Mouse (Mus musculus) ES-Bruce4 (cell line): ENCODE measurements around the gene Cct5. TPM values are rescaled to one million over a fixed set of nuclear protein-coding genes. Genes with fewer than 3 reads are reported as not detected.

Experiments
- H3K27ac ChIP-seq: 2 replicates; pipeline ENCODE4 v1.5.1; 2012; ENCODE audit warnings: low read length, inconsistent platforms; ENCODE audit not compliant: insufficient read depth
- H3K27me3 ChIP-seq: 2 replicates; pipeline ENCODE4 v1.6.1; 2012; ENCODE audit warnings: mild to moderate bottlenecking, low read length, inconsistent platforms; ENCODE audit not compliant: control insufficient read depth, poor library complexity, insufficient read depth, severe bottlenecking
- H3K36me3 ChIP-seq: 2 replicates; pipeline ENCODE4 v1.6.1; 2012; ENCODE audit warnings: inconsistent platforms, mild to moderate bottlenecking, low read length, moderate library complexity; ENCODE audit not compliant: control insufficient read depth, poor library complexity, insufficient read depth, severe bottlenecking
- H3K4me1 ChIP-seq: one replicate; pipeline ENCODE4 v1.8.1; 2011; ENCODE audit warnings: low read length; ENCODE audit not compliant: control insufficient read depth, insufficient read depth
- H3K4me3 ChIP-seq: 2 replicates; pipeline ENCODE4 v1.5.1; 2011; ENCODE audit warnings: low read depth, mild to moderate bottlenecking, low read length
- H3K9ac ChIP-seq: 2 replicates; pipeline ENCODE4 v1.6.1; 2012; ENCODE audit warnings: low read depth, mild to moderate bottlenecking, inconsistent platforms; ENCODE audit not compliant: poor library complexity, severe bottlenecking
- H3K9me3 ChIP-seq: replicated peaks from 2 replicates; pipeline ENCODE4 v1.6.1; 2012; ENCODE audit warnings: mild to moderate bottlenecking, low read length, inconsistent platforms; ENCODE audit not compliant: control insufficient read depth, poor library complexity, insufficient read depth, severe bottlenecking
- CTCF ChIP-seq: IDR thresholded peaks from one replicate; pipeline ENCODE4 v1.8.1; 2011; ENCODE audit warnings: low read depth, low read length
- EP300 ChIP-seq: IDR thresholded peaks from 2 replicates; pipeline ENCODE4 v1.6.1; 2011; ENCODE audit warnings: low read depth, low read length; ENCODE audit not compliant: insufficient read depth
- POLR2A ChIP-seq: IDR thresholded peaks from one replicate; pipeline ENCODE4 v1.8.1; 2011; ENCODE audit warnings: low read length; ENCODE audit not compliant: insufficient read depth
- polyA plus RNA-seq: library from polyadenylated mRNA; stranded (reverse); fragments of >200 nt; gene quantifications from 2 replicates; pipeline ENCODE4 v1.2.4, GENCODE M21; 2011; ENCODE audit warnings: low read depth; ENCODE audit not compliant: missing spikeins, insufficient read depth, insufficient read length

Cct5 gene
- polyA plus RNA-seq, 1 experiment = 659 TPM

- no peaks in the 10 kb centered on the region for H3K9me3 ChIP-seq
- H3K4me1 ChIP-seq = peaks cover 2% of the 10 kb centered on the region
- TF ChIP-seq CTCF (no peak), POLR2A (no peak), EP300 (0 out of 2 replicates have a peak, but pooled peaks have one; percentile 17)
- no peak overlapping the region for H3K4me3 ChIP-seq
- H3K9ac ChIP-seq = no peak overlapping the region
- no peaks in the 10 kb centered on the region for H3K27me3 ChIP-seq
- H3K36me3 ChIP-seq = no peaks in the 10 kb centered on the region
- H3K27ac ChIP-seq = peak overlapping the region; percentile 32
Measured at GRCm38 (mm10) chr15:31561390-31561789, 40.2 kb downstream of the Cct5 start.

GRCm38 (mm10) chr15:31554855-31555254 lies 46.7 kb downstream of the Cct5 start:
- no peaks in the 10 kb centered on the region for H3K4me1 ChIP-seq
- H3K9me3 ChIP-seq = no peaks in the 10 kb centered on the region
- H3K27ac ChIP-seq = no peak overlapping the region
- no peak for TF ChIP-seq EP300
- TF ChIP-seq CTCF = no peak
- H3K36me3 ChIP-seq = no peaks in the 10 kb centered on the region
- no peak overlapping the region for H3K4me3 ChIP-seq
- H3K9ac ChIP-seq = no peak overlapping the region
- no peaks in the 10 kb centered on the region for H3K27me3 ChIP-seq

GRCm38 (mm10) chr15:31550381-31550780 lies 51.2 kb downstream of the Cct5 start:
- Histone ChIP-seq H3K4me1 (no peaks in the 10 kb centered on the region), H3K36me3 (no peaks in the 10 kb centered on the region), H3K9me3 (no peaks in the 10 kb centered on the region), H3K27me3 (no peaks in the 10 kb centered on the region), H3K9ac (no peak overlapping the region), H3K4me3 (no peak overlapping the region), H3K27ac (no peak overlapping the region)
- TF ChIP-seq CTCF = no peak
- TF ChIP-seq EP300 = no peak
- no peak for TF ChIP-seq POLR2A

- Histone ChIP-seq H3K4me1 (no peaks in the 10 kb centered on the region), H3K36me3 (no peaks in the 10 kb centered on the region), H3K27me3 (no peaks in the 10 kb centered on the region), H3K9me3 (no peaks in the 10 kb centered on the region), H3K4me3 (no peak overlapping the region), H3K27ac (no peak overlapping the region), H3K9ac (no peak overlapping the region)
- TF ChIP-seq EP300 (no peak), POLR2A (no peak), CTCF (no peak)
Measured at GRCm38 (mm10) chr15:31547421-31547820, 54.2 kb downstream of the Cct5 start.

- TF ChIP-seq EP300 (no peak), POLR2A (no peak), CTCF (no peak)
- Histone ChIP-seq H3K27ac (no peak overlapping the region), H3K4me1 (no peaks in the 10 kb centered on the region), H3K36me3 (no peaks in the 10 kb centered on the region), H3K4me3 (no peak overlapping the region), H3K9ac (no peak overlapping the region), H3K9me3 (no peaks in the 10 kb centered on the region), H3K27me3 (no peaks in the 10 kb centered on the region)
Measured at GRCm38 (mm10) chr15:31546291-31546690, 55.3 kb downstream of the Cct5 start.

GRCm38 (mm10) chr15:31545058-31545457 lies 56.5 kb downstream of the Cct5 start:
- no peak overlapping the region for H3K9ac ChIP-seq
- no peaks in the 10 kb centered on the region for H3K36me3 ChIP-seq
- no peaks in the 10 kb centered on the region for H3K9me3 ChIP-seq
- H3K27me3 ChIP-seq = no peaks in the 10 kb centered on the region
- H3K4me1 ChIP-seq = no peaks in the 10 kb centered on the region
- no peak overlapping the region for H3K27ac ChIP-seq
- TF ChIP-seq CTCF (no peak), POLR2A (no peak), EP300 (no peak)
- H3K4me3 ChIP-seq = no peak overlapping the region
